Mouse (Mus musculus) liver, adult 2 months (tissue): Measurements from ENCODE around the gene Mrps23. TPM values are rescaled to one million over a fixed set of nuclear protein-coding genes. Genes with fewer than 3 reads are reported as not detected.

Experiments
- DNase-seq: peaks from one replicate; pipeline ENCODE4 v3.0.0-alpha.2; 2011; ENCODE audit warnings: low read depth, low spot score; ENCODE audit errors: extremely low read depth
- H3K27ac ChIP-seq: fragments of 200-500 bp; replicated peaks from 2 replicates; pipeline ENCODE4 v1.5.1; 2012; ENCODE audit warnings: low read depth, mild to moderate bottlenecking, control low read depth, inconsistent platforms, low read length; ENCODE audit not compliant: insufficient read depth
- H3K27me3 ChIP-seq: fragments of 200-500 bp; 2 replicates; pipeline ENCODE4 v1.6.1; 2012; ENCODE audit warnings: mild to moderate bottlenecking, moderate library complexity, low read length, inconsistent platforms; ENCODE audit not compliant: control insufficient read depth, insufficient read depth
- H3K36me3 ChIP-seq: fragments of 200-500 bp; 2 replicates; pipeline ENCODE4 v1.6.1; 2012; ENCODE audit warnings: low read length, inconsistent platforms; ENCODE audit not compliant: control insufficient read depth, insufficient read depth
- H3K4me1 ChIP-seq: fragments of 200-500 bp; 2 replicates; pipeline ENCODE4 v1.6.1; 2011; ENCODE audit warnings: low read length; ENCODE audit not compliant: control insufficient read depth, insufficient read depth
- H3K4me3 ChIP-seq: fragments of 200-500 bp; 2 replicates; pipeline ENCODE4 v1.5.1; 2011; ENCODE audit warnings: low read depth, mild to moderate bottlenecking, control low read depth, low read length, moderate library complexity; ENCODE audit not compliant: insufficient read depth
- H3K79me2 ChIP-seq: fragments of 200-500 bp; 2 replicates; pipeline ENCODE4 v1.6.1; 2012; ENCODE audit warnings: inconsistent platforms, mild to moderate bottlenecking, low read length, moderate library complexity; ENCODE audit not compliant: control insufficient read depth, insufficient read depth
- H3K9ac ChIP-seq: fragments of 200-500 bp; 2 replicates; pipeline ENCODE4 v1.6.1; 2012; ENCODE audit warnings: low read depth, mild to moderate bottlenecking, control low read depth, inconsistent platforms, low read length
- CTCF ChIP-seq: fragments of 200-500 bp; IDR thresholded peaks from 2 replicates; pipeline ENCODE4 v1.5.1; 2011; ENCODE audit warnings: low read depth, low read length, control low read depth
- POLR2A ChIP-seq: fragments of 200-500 bp; IDR thresholded peaks from 2 replicates; pipeline ENCODE4 v1.6.1; 2011; ENCODE audit warnings: low read length, control low read depth; ENCODE audit not compliant: insufficient read depth; ENCODE audit errors: extremely low read depth
- WGBS: fragments of 180-500 bp; shearing (Covaris S2); methylation state at CpG from one replicate; pipeline ENCODE4 v1.1.7; 2018; 5-methylcytosine and 5-hydroxymethylcytosine counted together
- polyA plus RNA-seq: library from polyadenylated mRNA; depleted of rRNA; stranded (reverse); fragments of >200 nt; gene quantifications from 2 replicates; pipeline ENCODE4 v1.2.3, GENCODE M21; 2012; rRNA removed
- total RNA-seq: library from RNA; depleted of rRNA; stranded (reverse); fragments of >200 nt; gene quantifications from 2 replicates; pipeline ENCODE4 v1.2.3, GENCODE M21; 2014; rRNA removed

Mrps23 gene
- total and polyA plus RNA-seq, 2 experiments, result 21.6 to 28.8 TPM

- DNase-seq, result no peak
- Histone ChIP-seq H3K36me3 (no peaks in the 10 kb centered on the region), H3K4me3 (no peak overlapping the region), H3K4me1 (no peaks in the 10 kb centered on the region), H3K9ac (no peak overlapping the region), H3K27me3 (peaks cover 21% of the 10 kb centered on the region; the same call in 1 of the 2 replicates), H3K79me2 (no peaks in the 10 kb centered on the region), H3K27ac (no peak overlapping the region)
- TF ChIP-seq CTCF, result no peak
- no peak for TF ChIP-seq POLR2A
- 44% methylated on average over 7 of the region's 7 CpGs for WGBS
These were observed 56.3 kb downstream of the Mrps23 start for GRCm38 (mm10) chr11:88260463-88260862.

Other genes starting within 250 kb of the Mrps23 start
- gene Dynll2, start 216.9 kb upstream of the Mrps23 start, total RNA-seq, result 24.8 and 36.9 TPM in 2 replicates
- 112 and 145 TPM in 2 replicates for gene Dynll2, start 216.9 kb upstream of the Mrps23 start, polyA plus RNA-seq
- 72.0 and 84.0 TPM in 2 replicates for gene Srsf1, start 157.0 kb upstream of the Mrps23 start, total RNA-seq
- 33.4 and 44.1 TPM in 2 replicates for gene Srsf1, start 157.0 kb upstream of the Mrps23 start, polyA plus RNA-seq
- 5.8 and 6.6 TPM in 2 replicates for gene Vezf1, start 136.1 kb upstream of the Mrps23 start, total RNA-seq
- 3.6 and 3.8 TPM in 2 replicates for gene Vezf1, start 136.1 kb upstream of the Mrps23 start, polyA plus RNA-seq
- 0.87 and 1.5 TPM in 2 replicates for gene Cuedc1, start 106.3 kb upstream of the Mrps23 start, total RNA-seq
- 1.1 and 1.7 TPM in 2 replicates for gene Cuedc1, start 106.3 kb upstream of the Mrps23 start, polyA plus RNA-seq
- not detected in 2 replicates for gene Ccdc182, start 89.7 kb downstream of the Mrps23 start, total RNA-seq
- gene Ccdc182, start 89.7 kb downstream of the Mrps23 start, polyA plus RNA-seq, result not detected in 2 replicates